Mouse (Mus musculus): Measurements from ENCODE around the gene Atp5mpl.
"Not testable (repeated sequence)": the region's sequence is repeated elsewhere in the genome, so short reads cannot be mapped to it uniquely, and the experiment has no call there.

The Atp5mpl gene

DNA sequence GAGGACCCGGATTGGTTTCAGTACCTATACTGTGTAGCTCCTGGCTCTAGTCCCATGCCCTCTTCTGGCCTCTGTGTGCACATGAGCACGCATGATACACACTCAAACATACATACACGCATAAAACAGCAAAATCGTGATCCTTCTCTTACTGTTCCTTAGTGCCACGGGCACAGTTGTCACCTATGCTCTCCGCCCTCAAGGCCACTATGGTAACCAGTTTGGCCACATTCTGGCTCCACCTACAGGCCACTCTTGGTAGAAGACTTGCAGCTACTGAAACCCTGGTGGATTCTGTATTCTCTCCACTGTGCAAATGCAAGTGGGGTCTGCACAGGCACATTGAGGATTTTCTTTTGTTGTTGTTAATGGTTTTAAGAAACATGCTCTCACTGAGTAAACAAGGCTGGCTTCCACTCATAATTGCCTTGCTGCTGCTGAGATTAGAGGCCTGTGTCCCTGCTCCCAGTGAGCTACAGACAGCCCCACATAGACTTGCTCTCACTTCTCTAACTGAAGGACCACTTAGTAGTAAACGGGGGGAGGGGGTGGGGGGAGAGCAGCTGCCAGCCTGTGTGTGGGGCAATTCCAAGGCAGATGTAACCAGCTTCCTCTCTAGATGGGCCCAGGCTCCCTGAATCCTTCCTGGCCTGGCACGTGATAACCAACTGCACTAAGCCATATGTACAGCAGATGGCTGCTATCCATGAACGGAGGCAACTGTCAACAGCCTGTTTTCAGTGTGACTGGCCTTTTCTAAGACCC, 8.5 kb downstream of the Atp5mpl start:
- in situ Hi-C loops (cut with MboI; ENCODE audit: low pct_unique_long_range_greater_than_20kb in 1 of 2, low sequenced_read_pairs in 2 of 2, unreplicated experiment in 1 of 2): loop anchor here (5.0 to 10.0 kb wide), 2 partner anchors 81 to 83 kb away; no protein-coding TSS in a partner anchor

DNA sequence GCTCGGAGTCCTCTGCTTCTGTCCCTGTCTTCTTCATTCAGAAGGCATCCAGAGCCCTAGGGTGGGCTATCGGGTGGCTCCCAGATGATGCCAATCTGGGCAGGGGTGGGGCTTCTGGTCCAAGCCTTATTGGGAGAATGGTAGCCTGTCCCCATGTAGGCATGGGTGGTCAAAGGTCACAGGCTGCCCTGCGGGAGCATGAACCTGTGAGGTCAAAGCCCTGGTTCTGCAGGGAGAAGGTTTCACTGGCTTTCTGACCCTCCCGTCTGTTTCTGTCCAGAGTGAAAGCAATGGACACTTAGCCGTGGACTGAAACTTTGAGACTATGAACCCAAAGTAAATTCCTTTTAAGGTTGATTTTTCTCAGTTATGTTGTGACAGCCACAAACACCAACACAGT, 10.6 kb downstream of the Atp5mpl start:
- in situ Hi-C loops (cut with MboI; ENCODE audit: low pct_unique_long_range_greater_than_20kb in 1 of 2, low sequenced_read_pairs in 2 of 2, unreplicated experiment in 1 of 2): loop anchor here (5.0 to 10.0 kb wide), 2 partner anchors 79 to 81 kb away; no protein-coding TSS in a partner anchor

DNA sequence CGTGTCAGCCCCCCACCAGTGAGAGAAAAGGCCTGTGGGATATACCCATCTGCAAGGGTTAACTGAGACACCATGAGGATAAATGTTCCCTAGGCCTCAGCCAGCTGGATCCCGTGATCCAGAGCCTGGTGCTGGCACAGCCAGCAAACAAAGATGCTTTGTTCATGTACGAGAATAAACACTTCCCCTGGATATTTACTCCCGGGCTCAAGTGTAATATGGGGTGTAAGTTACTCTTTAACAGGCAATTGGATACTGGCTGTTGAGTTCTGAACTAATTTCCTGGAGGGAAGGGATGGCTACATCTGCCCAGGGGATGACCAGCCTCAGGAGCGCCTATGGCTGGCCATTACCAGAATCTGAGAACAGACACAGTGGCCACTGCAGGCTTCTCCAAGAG, 15.1 kb downstream of the Atp5mpl start:
- in situ Hi-C loops (cut with MboI; ENCODE audit: low pct_unique_long_range_greater_than_20kb in 1 of 2, low sequenced_read_pairs in 2 of 2, unreplicated experiment in 1 of 2): loop anchor here in 1 of 2 experiments (10.0 kb wide), 1 partner anchor 77 kb away; no protein-coding TSS in a partner anchor

DNA sequence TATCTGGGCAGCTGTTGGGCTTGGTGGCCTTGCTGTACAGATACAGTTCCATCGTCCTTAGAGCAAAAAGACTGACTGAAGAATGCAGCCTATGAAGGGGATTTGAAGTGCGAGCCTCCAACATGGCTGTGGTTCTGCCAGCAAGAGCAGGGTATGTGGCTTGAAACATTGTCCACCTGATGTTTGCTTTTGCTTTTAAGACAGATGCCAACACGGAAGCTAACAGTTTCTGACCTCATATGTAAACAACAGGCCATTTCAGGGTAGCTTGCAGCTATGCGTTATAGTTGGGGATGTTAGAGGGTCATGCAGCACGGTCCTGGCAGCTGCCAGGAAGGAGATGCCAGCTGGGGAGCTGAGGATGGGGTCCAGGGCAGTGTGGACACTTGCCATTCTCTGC, 16.3 kb downstream of the Atp5mpl start:
- in situ Hi-C loops (cut with MboI; ENCODE audit: low pct_unique_long_range_greater_than_20kb in 1 of 2, low sequenced_read_pairs in 2 of 2, unreplicated experiment in 1 of 2): loop anchor here in 1 of 2 experiments (10.0 kb wide), 1 partner anchor 76 kb away; no protein-coding TSS in a partner anchor

DNA sequence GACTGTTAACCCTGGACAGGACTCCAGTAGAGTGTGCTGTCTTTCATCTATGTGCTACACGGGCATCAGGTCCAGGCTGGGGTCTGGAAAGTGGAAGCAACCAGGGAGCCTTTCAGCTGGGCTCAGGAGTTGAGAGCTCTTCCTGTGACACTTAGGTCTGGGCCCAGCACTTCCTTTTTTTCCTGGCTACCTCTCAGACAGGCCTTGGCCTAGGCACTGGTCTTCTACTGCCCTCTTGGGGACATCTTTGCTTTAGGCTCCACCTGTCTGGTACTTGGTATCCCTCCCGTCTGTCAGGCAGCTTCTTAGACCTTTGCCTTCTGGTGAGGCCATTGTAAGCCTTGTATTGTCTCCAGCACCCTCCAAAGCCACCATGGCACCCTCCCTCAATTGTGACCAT, 20.1 kb downstream of the Atp5mpl start:
- in situ Hi-C loops (cut with MboI; ENCODE audit: low pct_unique_long_range_greater_than_20kb in 1 of 2, low sequenced_read_pairs in 2 of 2, unreplicated experiment in 1 of 2): no loop called here

DNA sequence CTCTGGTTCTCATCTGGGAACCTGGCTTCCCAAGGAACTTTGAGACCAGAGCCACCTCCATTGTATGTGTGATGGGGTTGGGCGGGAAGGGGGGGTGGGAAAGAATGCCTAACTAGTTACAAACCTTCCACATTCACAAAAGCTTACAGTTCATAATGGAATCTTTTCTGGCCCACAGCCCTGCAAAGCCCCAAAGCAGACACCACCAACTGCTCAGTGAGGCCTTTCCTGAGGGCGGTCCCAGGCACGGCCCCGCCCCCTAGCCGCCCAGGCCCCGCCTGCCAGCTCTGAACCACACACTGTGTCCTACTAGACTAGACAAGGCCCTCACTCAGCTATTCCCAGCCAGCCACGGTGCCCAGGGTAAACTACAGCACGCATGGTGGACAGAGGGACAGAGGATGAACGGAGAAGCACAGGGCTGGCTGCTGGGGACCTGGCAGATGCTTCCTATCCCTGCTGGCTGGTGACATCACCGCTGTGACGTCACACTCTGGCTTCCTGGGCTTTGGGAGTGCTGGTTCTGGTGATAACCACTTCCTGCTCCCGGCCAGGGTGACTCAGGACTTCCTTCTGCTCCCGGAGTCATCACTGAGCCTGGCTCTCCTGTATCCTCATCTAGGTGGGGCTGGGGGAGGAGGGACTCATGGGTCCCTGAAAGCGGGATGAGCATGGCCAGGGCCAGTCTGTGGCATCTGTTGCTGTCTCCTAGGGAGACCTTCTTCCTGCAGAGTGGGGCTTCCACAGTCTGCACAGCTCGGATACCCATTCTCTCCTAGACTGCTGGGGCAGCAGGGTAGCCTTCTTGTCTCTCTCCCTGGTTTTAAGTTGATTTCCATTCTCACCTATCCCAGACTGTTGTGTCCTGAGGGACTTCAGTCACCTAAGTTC, 20.8 kb downstream of the Atp5mpl start:
- in situ Hi-C loops (cut with MboI; ENCODE audit: low pct_unique_long_range_greater_than_20kb in 1 of 2, low sequenced_read_pairs in 2 of 2, unreplicated experiment in 1 of 2): not testable (repeated sequence)

DNA sequence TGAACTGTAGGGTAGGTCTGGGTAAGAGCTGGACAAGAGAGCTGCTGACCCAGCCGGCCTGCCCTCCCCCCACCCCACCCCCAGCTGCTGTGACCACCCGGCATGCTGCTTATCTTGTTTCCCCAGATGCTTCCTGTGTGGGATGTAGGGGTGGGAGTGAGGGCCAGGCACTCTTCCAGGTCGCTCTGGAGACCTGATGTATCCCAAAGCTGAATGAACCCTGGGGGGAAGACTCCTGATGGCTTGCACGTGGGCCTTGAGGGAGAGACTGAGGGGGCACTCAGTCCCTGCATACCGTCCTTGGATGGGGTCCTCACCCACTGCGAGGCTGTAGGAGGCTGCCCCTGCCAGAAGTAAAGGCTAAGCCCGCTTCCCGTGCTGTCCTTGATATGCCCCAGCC, 21.7 kb downstream of the Atp5mpl start:
- in situ Hi-C loops (cut with MboI; ENCODE audit: low pct_unique_long_range_greater_than_20kb in 1 of 2, low sequenced_read_pairs in 2 of 2, unreplicated experiment in 1 of 2): no loop called here

DNA sequence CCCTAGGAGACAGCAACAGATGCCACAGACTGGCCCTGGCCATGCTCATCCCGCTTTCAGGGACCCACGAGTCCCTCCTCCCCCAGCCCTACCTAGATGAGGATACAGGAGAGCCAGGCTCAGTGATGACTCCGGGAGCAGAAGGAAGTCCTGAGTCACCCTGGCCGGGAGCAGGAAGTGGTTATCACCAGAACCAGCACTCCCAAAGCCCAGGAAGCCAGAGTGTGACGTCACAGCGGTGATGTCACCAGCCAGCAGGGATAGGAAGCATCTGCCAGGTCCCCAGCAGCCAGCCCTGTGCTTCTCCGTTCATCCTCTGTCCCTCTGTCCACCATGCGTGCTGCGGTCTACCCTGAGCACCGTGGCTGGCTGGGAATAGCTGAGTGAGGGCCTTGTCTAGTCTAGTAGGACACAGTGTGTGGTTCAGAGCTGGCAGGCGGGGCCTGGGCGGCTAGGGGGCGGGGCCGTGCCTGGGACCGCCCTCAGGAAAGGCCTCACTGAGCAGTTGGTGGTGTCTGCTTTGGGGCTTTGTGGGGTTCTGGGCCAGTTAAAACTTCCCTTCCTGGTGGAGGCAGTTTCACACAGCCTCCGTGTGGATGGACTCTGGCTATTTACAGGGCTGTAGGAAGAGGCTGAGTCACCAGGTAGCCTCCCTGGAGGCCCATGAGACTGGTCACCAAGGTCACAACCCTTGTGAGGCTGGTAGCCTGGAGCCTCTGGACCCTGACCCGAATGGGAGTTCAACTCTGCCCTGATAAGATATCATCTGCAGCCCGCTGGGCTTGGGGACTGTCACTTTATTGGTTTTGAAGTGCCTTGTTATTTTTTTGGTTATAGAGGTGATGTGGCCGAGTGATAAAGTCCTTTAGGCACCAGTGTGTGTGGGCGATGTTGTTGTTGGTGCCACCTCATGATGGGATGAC, 22.5 kb downstream of the Atp5mpl start:
- in situ Hi-C loops (cut with MboI; ENCODE audit: low pct_unique_long_range_greater_than_20kb in 1 of 2, low sequenced_read_pairs in 2 of 2, unreplicated experiment in 1 of 2): not testable (repeated sequence)

DNA sequence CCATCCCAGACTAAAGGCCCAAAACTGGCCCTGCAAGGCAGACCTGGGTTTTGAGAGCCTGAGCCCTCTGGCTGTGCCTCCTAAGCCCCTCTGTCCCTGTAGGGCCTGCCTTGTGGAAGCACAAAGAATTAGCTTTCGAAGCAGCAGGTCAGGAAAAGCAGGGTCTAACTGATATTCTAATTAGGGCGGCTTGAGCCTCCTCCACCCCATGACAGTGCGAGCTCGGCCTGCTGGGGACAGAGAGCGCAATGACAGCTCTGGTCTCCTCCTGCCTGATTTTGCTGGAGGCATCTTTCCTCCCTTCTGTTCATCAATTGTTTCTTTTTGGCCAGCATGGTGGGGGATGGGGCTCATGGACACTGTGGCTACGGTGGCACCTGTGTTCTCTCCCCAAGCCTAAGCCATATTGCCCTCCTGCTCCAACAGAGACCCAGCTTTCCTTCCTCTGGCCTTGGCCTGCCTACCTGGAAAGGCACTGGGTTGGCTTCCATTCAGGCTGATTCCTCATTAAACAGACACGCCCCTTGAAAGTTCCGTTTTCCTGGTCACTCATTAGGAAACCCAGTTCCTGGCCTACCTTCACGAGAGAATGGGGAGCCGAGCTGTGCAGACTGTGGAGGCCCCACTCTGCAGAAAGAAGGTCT, 23.2 kb downstream of the Atp5mpl start:
- in situ Hi-C loops (cut with MboI; ENCODE audit: low pct_unique_long_range_greater_than_20kb in 1 of 2, low sequenced_read_pairs in 2 of 2, unreplicated experiment in 1 of 2): no loop called here

DNA sequence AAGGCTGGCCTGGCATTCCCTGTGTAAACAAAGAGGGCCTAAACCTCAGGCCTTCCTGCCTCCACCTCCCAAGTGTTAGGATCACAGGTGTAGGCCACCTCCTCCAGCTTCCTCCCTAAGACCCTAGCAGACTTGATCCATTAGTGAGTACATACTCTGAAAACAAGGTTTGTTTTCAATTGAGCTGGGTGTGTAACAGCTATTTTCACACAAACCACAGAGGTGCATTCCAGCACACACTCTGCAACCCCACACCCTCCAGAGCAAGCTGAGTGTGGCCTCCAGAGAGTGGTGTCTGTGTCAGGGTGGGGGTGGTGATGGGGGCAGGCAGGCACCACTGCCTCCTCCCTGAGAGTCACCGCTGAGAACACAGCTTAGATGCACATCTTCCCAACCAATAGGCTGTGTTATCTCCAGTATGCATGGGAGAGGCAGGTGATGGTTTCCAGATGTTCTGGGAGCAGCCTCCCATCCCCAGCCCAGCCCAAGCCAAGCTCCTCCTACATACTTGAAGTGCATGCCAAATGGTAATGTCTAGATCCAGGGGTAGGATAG, 28.1 kb downstream of the Atp5mpl start:
- in situ Hi-C loops (cut with MboI; ENCODE audit: low pct_unique_long_range_greater_than_20kb in 1 of 2, low sequenced_read_pairs in 2 of 2, unreplicated experiment in 1 of 2): no loop called here

DNA sequence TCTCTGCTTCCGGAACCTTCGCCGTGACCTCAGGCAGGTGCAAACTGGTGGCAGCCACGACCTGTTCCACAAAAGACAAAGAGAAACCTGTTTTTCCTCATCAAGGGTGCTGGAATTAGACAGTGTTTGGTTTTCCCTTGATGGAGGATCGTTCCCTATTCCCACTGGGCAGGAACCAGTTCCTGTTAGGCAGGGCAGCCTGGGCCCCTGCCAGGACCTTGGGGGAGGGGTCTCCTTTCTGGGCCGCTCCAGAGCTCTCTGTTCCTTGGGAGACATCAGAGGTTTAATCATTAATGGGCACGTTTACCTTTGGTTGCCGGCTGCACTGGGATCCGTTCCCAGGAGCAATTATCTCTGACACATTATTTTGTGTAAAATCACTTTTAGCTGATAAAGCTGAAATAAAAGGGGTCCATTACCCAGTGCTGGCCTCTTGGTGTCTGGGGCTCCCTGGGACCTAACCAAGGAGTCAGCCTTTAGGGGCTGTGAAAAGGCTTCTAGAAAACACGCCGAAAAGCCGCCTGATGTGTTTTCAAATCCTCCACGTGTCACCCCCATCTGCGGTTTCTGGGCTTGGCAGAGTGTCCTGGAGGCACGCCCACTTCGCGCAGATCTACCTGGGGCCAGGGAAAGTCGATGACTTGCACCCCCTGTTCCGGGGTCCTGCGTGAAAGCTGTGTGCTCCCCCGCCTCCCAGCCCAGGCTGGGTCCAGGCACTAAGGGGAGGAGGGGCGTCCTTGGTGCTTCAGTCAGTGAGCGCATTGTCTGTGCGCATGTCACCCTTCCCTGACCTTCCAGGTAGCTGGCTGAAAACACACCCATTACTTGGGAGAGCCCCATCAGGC, 29.8 kb downstream of the Atp5mpl start:
- in situ Hi-C loops (cut with MboI; ENCODE audit: low pct_unique_long_range_greater_than_20kb in 1 of 2, low sequenced_read_pairs in 2 of 2, unreplicated experiment in 1 of 2): no loop called here

DNA sequence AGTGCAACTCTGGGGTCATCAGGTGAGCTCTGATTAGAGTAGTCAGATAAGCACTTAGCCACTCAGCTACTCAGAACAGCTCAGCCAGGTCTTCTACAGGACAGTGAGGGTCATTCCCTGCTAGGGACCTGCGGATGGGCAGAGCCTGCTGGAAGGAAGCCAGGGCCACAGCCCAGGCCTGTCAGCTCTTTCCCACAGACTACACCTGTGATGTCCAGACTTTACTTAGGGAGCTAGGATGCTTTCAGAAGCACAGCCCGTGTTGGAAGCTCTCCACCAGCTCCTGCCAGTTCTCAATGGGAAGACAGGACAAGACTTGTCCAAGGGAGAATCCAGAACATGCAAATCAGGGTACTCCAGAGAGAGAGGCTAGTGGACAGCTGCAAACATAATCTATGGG, 32.8 kb downstream of the Atp5mpl start:
- in situ Hi-C loops (cut with MboI; ENCODE audit: low pct_unique_long_range_greater_than_20kb in 1 of 2, low sequenced_read_pairs in 2 of 2, unreplicated experiment in 1 of 2): no loop called here

DNA sequence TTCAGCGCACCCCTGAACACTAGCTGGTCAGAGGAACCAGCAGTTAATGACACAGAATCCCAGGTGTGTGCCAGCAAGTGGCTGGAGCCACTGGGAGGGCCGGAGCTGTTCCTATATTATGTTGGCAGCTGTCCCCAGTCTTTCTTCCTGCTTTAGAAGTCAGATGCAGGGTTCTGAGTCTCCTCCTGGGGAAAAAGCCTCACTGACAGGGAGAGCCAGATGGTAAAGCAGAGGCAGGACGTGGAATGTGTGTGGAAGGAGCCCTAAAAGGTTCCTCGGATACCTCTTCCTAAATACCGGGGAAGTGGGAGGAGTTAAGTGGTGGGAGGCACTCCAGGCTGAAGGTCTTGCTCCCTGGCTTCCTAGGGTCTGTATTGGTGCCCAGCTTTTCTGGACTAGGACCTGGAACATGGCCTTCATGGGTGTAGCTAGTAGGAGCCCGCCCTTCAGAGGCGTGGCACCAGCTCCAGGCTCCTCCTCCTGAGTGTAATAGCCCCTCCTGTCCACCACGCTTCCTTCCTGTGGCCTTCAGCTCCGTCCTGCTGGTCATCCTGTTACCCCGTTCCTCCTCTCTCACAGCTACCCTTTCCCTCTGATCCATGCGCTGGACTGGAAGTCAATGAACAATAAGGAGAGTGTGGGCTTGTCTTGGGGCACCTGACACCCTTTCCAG, 33.6 kb downstream of the Atp5mpl start:
- in situ Hi-C loops (cut with MboI; ENCODE audit: low pct_unique_long_range_greater_than_20kb in 1 of 2, low sequenced_read_pairs in 2 of 2, unreplicated experiment in 1 of 2): no loop called here

DNA sequence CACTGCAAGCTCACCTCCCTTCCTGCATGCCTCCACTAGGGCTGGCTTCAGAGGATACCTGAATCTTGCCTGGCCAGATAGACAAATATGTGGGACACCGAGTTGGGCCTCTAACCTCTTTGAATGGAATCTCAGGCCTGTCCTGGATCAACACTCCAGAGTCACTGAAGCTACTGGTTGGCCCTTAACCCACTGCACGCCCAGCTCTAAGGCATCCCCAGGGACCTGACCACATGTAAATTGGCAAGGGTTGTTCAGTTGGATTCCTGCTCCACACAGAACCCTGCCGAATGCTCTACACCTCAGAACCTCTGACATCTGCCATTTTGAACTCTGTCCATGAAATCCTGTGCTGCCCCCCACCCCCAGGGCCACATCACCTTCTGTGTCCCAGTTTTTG, 34.3 kb downstream of the Atp5mpl start:
- in situ Hi-C loops (cut with MboI; ENCODE audit: low pct_unique_long_range_greater_than_20kb in 1 of 2, low sequenced_read_pairs in 2 of 2, unreplicated experiment in 1 of 2): no loop called here

DNA sequence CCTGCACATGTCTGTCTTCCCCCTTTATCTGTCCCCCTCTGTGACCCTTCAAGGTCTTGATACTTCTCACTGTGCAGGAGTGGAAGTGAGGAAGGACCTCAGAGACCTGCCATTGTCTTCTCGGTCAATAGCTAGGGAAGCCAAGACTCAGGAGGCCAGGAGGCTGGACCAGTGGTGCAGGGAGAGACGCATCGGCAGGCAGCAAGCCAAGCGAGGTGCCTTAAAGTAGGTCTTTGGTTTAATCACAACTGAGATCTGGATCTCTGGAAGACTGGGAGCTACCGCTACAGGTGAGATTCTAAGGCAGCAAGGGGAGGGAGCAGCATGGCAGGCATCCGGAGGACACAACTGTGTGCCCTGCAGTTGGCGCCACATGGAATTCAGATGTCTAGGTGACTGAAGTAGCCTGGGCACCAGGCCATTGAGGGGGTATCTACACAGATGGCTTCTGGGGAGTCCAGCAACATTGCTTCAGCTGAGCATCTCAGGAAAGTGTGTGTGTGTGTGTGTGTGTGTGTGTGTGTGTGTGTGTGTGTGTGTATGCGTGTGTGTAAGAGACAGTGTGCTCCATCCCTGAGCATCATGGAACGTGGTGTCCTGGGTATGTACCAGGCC, 35.3 kb downstream of the Atp5mpl start:
- in situ Hi-C loops (cut with MboI; ENCODE audit: low pct_unique_long_range_greater_than_20kb in 1 of 2, low sequenced_read_pairs in 2 of 2, unreplicated experiment in 1 of 2): no loop called here

DNA sequence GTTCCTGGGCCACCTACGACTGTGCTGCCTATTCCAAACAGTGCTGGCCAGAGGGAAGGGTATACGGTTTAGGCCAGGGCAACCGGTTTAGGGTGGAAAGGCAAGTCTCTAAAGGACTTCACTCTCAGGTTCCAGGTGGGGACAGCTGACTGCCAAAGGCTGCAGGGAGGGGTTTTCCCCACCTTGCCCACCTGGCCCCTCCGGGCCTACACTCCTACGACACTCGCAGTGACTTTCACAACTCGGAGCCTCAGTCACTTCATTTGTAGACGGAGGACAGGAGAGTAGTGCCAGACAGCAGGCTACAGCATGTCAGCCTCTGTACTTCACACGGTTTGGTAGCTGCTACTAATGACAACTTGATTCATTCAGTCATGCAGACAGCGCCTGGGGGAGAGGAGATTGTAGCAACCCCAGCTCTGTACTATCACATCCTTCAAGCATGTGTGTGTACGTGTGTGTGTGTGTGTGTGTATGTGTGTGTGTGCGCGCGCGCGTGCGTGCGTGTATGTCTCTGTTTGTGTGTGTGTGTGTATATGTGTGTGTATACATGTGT, 38.3 kb downstream of the Atp5mpl start:
- in situ Hi-C loops (cut with MboI; ENCODE audit: low pct_unique_long_range_greater_than_20kb in 1 of 2, low sequenced_read_pairs in 2 of 2, unreplicated experiment in 1 of 2): no loop called here
